Mouse (Mus musculus) erythroblast, adult 5-6 weeks (primary cell): ENCODE results near the gene Tiam2. TPM values are rescaled to one million over a fixed set of nuclear protein-coding genes. Genes with fewer than 3 reads are reported as not detected.

ENCODE experiments used
- ATAC-seq: replicated peaks from 2 replicates; pipeline ENCODE4 v1.8.0; 2016; ENCODE audit warnings: moderate number of reproducible peaks, mild to moderate bottlenecking, moderate TSS enrichment, inconsistent platforms; ENCODE audit not compliant: poor library complexity, low FRiP score, severe bottlenecking
- total RNA-seq, 2 experiments: library from RNA; stranded (forward) in 1 of 2; stranded (reverse) in 1 of 2; fragments of 150-400 nt in 1 of 2; fragments of 200-764, 138-1000 nt in 1 of 2; gene quantifications; 2 replicates each; pipeline versions ENCODE4 v1.2.3 to v1.2.4; 2015 to 2017; ENCODE audit warnings: low replicate concordance in 2 of 2

The Tiam2 gene
- total RNA-seq, 2 experiments from 2014 or later = 3.5 to 4.4 TPM

DNA sequence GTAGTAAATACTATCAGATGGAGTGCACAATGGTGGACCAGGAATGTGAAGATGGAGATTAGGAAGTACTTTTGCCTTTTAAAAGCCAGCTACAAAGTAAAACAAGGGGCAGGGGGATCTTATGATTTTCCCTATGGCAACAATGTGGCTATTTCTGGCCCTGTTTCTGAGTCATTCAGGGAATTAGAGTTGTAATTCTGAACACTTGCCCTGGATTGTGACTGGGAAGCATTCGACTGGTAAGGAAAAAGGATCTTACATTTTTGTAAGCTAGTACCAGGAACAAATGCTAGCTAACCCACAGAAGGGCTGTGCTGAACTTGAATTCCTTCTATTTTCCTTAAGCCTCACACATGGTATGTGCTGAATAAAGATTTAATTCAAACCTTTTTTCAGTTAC lies 205.3 kb downstream of the Tiam2 start:
- ATAC-seq = no peak

DNA sequence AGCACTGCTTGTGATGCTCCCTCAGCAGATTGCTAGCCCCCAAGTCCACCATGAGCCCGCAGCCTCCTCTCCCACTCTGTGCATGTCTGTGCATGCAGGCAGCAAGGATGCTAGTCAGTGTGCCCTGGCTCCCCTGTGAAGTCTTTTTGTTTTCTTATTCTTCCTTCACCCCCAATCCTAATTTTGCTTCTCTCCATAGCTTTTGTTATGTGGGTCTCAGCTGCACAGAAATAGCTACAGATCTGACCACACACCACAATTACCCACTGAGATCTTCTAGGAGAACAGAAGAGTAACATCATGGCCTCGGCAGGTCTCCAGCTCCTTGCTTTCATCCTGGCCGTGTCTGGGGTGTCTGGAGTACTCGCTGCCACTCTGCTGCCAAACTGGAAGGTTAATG lies 205.9 kb downstream of the Tiam2 start, which contains the start of gene Cldn20:
Gene Cldn20, plus strand, starts transcription at position 301 of the 400 bp plus-strand sequence.
- ATAC-seq = no peak

DNA sequence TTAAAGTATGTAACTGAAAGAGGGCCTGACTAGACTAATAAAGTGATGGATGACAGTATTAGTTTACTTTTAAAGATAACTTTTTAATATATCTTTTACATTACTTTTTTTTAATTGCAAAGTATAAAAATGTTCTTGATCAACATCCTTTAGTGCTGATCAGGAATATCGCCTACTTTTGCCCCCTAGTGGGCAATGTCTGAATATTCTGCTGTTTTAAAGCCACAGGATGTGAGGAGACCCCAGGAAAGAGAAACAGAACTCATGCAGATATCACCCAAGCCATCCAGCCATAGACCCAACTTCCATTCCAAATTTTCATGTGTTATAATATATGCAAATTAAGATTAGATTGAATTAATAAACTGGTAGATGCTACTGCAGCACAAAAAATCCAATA lies 207.1 kb downstream of the Tiam2 start:
- no peak; the same call in 1 of the 2 replicates for ATAC-seq

DNA sequence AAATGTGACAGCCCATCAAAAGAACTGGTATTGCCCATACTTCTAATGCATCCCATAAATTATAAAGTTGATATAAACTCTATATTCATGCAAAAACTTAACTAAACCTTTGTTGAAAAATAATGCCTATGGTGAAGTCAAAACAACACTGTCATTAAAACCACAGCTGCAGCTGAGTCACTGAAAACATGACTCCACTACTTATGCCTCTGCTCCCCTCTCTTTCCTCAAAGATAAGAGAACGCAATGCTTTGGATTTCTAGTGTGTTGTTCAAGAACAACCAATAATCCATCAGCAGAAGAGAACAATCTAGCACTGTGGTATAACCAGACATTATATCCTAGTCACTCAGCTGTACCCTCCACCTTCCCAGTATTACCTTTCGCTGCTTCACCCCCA lies 213.9 kb downstream of the Tiam2 start:
- ATAC-seq = no peak

DNA sequence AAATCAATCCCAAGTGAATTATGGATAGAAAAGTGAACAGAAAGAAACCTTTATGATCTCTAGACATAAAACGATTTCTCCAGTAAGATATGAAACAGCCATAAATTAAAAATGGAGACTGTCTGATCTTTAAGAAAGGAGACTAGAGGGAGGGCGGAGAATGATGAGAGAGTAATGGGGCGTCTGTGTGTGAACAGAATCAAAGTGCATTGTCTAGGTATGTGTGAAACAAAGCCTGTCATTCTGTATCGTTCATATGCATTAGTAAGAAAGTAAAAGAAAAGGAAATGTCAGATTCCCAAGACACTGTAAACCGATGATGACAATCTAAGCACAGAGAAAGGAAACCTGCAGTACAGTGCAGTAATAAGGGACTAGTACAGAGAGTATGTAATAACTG lies 214.7 kb downstream of the Tiam2 start:
- no peak for ATAC-seq

DNA sequence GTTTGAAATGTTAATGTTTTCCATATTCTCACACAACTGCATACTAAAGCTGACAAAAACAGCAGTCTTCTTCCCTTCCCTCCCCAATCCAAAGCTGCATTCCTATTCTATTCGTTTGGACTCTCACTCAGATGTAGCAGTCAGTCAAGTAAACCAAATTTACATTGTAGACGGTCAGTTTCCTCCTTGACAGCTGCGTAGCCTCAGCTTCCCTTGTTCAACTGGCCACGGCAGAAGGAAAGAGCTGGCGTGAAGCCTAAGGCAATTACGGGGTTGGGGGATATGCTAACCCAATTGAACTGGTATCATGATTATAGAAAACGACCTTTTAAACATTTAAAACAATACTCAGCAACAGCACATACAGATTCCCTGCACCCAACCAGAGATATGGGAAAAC lies 221.4 kb downstream of the Tiam2 start:
- no peak for ATAC-seq

DNA sequence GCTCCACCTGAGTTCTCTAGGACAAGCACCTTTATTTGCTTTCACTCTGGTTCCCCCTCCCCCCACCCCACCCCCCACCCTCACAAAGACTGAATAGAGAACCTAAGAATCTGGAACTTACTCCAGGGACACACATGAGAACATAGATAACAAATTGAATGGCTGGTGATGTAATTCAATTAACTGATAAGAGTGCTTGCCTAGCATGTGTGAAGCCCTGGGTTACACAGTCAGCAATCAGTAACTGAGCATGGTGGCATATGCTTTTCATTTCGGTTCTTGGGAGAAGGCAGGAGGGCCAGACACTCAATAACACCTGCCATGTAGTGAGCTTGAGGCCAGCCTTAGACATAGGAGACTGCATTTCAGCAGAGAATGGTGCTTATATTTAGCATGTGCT lies 229.9 kb downstream of the Tiam2 start:
- ATAC-seq = no peak

DNA sequence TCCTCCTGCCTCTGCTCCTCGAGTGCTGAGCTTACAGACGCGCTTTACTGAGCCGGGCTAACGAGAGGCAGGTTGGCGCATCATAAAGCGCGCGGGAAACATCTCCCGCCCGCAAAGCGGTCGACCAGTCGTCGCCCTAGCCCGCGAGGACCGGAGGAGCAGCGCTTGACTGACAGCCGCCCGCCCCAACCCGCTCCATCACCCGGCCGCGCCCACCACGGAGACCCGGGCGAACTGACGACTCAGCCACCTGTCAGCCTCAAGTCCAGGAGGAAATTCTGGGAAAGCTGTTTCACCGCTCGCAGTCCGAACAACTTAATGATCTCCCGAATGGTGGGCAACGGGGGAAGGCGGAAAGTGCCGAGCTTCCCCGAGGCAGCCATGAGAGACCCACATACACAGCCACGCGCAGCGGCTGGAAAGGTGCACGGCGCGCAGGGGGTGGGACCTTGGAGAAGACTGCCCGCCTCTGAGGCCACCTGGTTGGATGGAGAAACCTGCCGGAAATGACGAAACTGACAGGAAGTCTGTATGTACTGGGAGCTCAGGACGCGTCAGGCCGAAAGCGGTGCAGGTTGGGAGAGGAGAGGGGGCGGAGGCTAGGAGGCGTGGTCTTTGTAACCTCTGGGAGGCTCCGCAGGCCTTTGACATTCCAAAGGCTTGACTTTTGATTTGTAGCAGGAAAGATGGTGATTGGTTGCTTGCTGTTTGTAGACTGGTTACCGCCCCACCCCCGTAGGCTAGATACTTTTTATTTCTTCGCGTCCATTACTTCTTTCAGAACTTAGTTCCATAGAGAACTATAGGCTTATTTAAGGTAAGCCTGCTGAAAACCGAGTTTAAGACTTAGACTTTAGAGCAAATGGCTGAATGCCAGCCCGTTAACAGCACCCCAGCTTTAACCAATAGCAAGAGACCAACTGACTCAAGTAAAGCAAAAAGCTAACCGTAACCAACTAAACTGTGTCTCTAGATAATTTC lies 231.2 kb downstream of the Tiam2 start, which contains the start of gene Tfb1m:
Gene Tfb1m, minus strand, starts transcription at position 451 of the 981 bp plus-strand sequence.
- peak; percentile 97 for ATAC-seq

DNA sequence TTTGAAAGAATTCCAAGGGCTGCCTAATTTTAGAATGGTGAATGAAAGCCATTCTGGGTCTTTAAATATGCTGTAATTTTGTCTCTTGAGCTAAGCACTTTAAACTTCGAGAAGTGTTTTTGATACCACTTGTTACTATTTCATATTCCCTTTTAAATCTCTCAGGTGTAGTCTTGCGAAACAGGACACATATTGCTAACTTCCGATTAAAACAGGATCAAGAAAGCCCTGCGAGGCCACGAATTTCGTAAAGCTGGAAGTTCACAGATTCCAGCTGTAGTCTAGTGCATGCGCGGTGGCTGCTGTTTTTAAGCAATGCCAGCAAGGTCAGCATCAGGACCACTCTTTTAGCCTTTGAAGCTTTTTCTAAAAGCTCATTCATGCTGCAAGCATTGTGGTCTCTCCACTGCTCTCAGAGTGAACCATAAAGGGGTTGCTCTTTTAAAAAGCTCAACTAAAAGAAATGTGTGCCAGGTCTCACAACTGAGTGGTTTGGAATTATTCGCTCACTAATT lies 232.0 kb downstream of the Tiam2 start:
- ATAC-seq = no peak

DNA sequence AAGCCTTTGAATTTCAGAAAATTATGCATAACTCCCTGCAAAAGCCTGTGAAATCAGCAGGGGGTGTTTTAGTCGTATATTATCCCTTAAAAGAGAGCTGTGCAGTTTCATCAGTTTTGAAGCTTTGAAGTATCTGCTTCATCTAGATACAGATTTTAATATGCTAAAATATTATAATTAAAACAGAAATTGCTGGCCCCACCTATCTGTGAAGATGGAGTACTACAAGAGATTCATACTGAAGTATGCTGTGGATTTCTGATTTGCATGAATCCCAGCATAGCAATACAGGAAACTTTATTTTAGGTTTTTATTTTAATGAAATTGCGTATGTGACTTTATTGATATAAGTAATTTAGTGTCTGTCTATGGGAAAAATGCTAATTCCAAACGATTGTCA lies 234.2 kb downstream of the Tiam2 start:
- ATAC-seq = no peak

DNA sequence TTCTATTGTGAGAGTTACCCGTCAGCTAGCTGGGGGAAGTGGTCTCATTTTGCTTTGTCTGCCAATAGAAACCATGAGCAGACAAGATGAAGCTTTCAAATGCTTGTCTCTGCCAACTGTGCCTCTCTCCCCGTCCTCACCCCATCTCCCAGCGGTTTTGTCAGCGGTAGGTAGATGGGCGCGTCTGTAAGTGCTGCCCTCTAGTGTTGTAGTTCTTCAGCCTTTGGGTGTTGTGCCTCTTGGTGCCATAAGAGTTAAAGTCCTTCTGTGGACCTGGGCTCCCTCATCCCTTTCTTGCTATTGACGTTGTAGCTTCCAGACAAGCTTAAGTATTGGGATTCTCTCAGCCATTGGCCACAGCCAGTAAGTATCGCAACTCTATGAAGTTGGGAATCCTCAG lies 236.0 kb downstream of the Tiam2 start:
- no peak for ATAC-seq

DNA sequence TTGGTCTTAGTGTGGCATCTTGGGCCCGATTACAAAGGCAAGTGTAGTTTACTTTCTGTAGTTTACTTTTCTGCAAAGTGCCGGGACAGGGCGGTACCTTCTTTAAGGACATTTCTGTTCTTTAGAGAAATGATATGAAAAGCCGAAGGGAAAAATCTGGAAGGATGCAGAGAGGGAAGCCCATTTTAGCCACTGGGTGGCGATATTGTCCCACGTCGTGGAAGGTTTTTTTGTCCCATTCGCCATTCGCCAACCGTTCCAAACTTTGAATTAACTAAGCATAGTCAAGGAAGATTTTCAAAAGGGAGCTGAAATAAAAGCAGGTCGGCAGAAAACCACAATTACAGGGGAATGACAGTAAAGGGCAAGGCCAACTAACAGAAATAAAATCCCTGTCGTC lies 244.5 kb downstream of the Tiam2 start:
- ATAC-seq = no peak

Other genes starting within 250 kb of the Tiam2 start
- gene Scaf8, start 211.6 kb upstream of the Tiam2 start, total RNA-seq (2015; ENCODE audit: low replicate concordance) = 19.4 and 27.1 TPM in 2 replicates
- gene Scaf8, start 211.6 kb upstream of the Tiam2 start, total RNA-seq (2017; ENCODE audit: low replicate concordance) = 44.2 and 45.1 TPM in 2 replicates
- 10.0 TPM in 1 of 2 replicates, not detected in the other for gene Cldn20, start 206.0 kb downstream of the Tiam2 start, total RNA-seq (2015; ENCODE audit: low replicate concordance)
- gene Cldn20, start 206.0 kb downstream of the Tiam2 start, total RNA-seq (2017; ENCODE audit: low replicate concordance) = 1.3 TPM in 1 of 2 replicates, not detected in the other
- gene Tfb1m, start 231.2 kb downstream of the Tiam2 start, total RNA-seq (2015; ENCODE audit: low replicate concordance) = 9.0 and 10.4 TPM in 2 replicates
- 2.1 and 8.5 TPM in 2 replicates for gene Tfb1m, start 231.2 kb downstream of the Tiam2 start, total RNA-seq (2017; ENCODE audit: low replicate concordance)